Mouse (Mus musculus) liver, embryonic 14.5 days (tissue): Measurements from ENCODE around the gene Sdc4.

Source experiments
- CTCF ChIP-seq: IDR thresholded peaks from 2 replicates; pipeline ENCODE4 v1.5.1; 2016; ENCODE audit warnings: antibody characterized with exemption, low read depth, control low read depth
- EP300 ChIP-seq: IDR thresholded peaks from 2 replicates; pipeline ENCODE4 v1.6.1; 2016; ENCODE audit warnings: antibody characterized with exemption, low read depth

DNA sequence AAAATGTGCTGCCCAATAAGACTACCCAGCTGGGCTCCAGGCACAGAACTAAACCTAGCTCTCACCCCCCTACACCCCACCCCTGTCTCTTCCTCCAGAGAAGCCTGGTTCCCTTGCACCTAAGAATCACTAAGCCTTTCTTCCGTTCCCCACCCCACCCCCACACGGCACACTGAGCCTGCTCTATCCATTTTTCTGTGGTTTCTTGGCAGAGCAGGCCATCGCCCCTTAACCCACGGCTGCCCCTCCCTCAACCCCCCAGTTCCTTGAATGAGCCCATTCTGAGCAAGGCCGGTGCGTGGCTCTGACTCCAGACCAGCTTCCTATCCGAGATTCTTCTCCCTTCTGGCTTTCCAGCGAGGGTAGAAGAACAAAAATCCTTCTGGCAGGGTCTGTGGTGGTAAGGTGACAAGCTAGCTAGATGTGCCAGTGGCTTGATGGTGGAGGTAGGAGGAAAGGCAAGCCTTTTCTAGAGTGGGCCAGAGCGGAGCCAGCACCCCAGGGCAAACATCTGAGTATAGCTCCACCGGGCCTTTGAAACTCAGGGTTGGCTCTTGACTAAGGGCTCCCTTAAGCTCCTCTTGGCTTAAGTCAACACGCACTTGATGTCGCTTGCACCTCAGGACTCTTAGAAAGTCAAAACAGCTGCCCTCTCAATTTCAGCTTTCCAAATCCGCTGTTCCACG, 40.1 kb downstream of the Sdc4 start:
- no peak for TF ChIP-seq CTCF
- TF ChIP-seq EP300: no peak
